8 mouse cellular contexts compared by ENCODE assay signal in the genomic region with DNA sequence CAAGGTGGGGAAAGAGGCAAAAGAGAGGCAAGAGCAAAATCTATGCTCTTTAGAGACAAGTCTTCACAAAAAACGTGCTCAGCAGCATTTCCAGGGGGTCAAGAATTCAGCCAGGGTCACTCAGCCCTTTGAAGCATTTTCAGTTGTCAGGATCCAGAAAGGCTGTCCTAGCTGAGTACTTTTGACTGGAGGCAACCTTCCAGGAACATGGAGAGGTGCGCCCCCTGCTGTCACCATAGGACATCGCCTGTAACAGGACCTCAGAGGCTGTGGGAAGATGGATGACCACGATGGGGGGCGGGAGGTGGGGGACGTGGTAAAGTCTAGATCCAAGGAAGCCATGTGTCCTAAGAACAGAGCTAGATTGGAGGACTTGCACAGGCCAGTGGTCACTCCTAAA. TPM values are rescaled to one million over a fixed set of nuclear protein-coding genes. Genes with fewer than 3 reads are reported as not detected.
A peak's percentile ranks its signal among the peaks of the same experiment; 100 is the strongest.
DNase-seq lines count a peak whose midpoint lies in the region; TF ChIP-seq lines count a peak whose summit lies in the region.

No protein-coding gene starts in this region.

- WGBS in limb, embryonic 10.5 days = 11% methylated on average over 6 of the region's 6 CpGs
- WGBS in cerebellum, adult 2 months = 13% methylated on average over 6 of the region's 6 CpGs

- TF ChIP-seq CTCF in cerebellum, adult 2 months (IDR thresholded peaks at IDR 0.05; ENCODE audit: borderline replicate concordance, insufficient read depth, low read depth, low read length) = no peak

- H3K27ac ChIP-seq in limb, embryonic 10.5 days = no peak overlapping the region
- H3K27ac ChIP-seq in cerebellum, adult 2 months (ENCODE audit: insufficient read depth, low read length) = no peak overlapping the region

- H3K36me3 ChIP-seq in limb, embryonic 10.5 days = no peaks in the 10 kb centered on the region

- H3K9me3 ChIP-seq in limb, embryonic 10.5 days (replicated peaks) = no peaks in the 10 kb centered on the region

- intact Hi-C loops in gastrocnemius, postnatal 14 days (cut with DNase I; ENCODE audit: low total_unique reads) = no loop called here

- no peak overlapping the region for H3K4me3 ChIP-seq in limb, embryonic 10.5 days
- no peak overlapping the region for H3K4me3 ChIP-seq in cerebellum, adult 2 months (replicated peaks; ENCODE audit: insufficient read depth, low read depth, low read length)

- no peaks in the 10 kb centered on the region for H3K4me1 ChIP-seq in limb, embryonic 10.5 days
- H3K4me1 ChIP-seq in cerebellum, adult 2 months (ENCODE audit: control insufficient read depth, insufficient read depth, low read length) = no peaks in the 10 kb centered on the region

- no peak for TF ChIP-seq POLR2A in cerebellum, adult 2 months (IDR thresholded peaks at IDR 0.05; ENCODE audit: borderline replicate concordance, insufficient read depth, low read length)

- no peaks in the 10 kb centered on the region for H3K27me3 ChIP-seq in limb, embryonic 10.5 days (ENCODE audit: low read depth, poor library complexity, severe bottlenecking)
- H3K27me3 ChIP-seq in cerebellum, adult 2 months (ENCODE audit: control insufficient read depth, insufficient read depth, low read length) = no peaks in the 10 kb centered on the region

- peak; percentile 15 for DNase-seq in gastrocnemius, postnatal 14 days
- DNase-seq in gastrocnemius, postnatal 25 days = no peak
- peak; percentile 45 for DNase-seq in urinary bladder, postnatal 14 days (ENCODE audit: low spot score)
- DNase-seq in urinary bladder, postnatal 10 days (ENCODE audit: low spot score) = no peak
- DNase-seq in embryo, embryonic 10.5 days (ENCODE audit: low spot score) = peak; percentile 65
- DNase-seq in limb, embryonic 10.5 days (ENCODE audit: low spot score) = peak; percentile 52
- peak; percentile 45 for DNase-seq in right cerebral cortex, postnatal 4 days
- no peak for DNase-seq in cerebellum, adult 2 months

RNA-seq across cellular contexts. Expression of a gene that starts 24.9 kb away (rescaled TPM):
- not detected for total RNA-seq in gastrocnemius, postnatal 14 days (2021)
- not detected for total RNA-seq in gastrocnemius, postnatal 25 days (2021)
- 0.25 and 0.28 TPM in 2 replicates for polyA plus RNA-seq in limb, embryonic 10.5 days (2016; fragmentation: Nextera tagmentation; extraction: Ambion mirVana)
- not detected in 2 replicates for polyA plus RNA-seq in cerebellum, adult 2 months (2012; rRNA removed)

RNA-seq across cellular contexts. Expression of a gene that starts 55.6 kb away (rescaled TPM):
- not detected for total RNA-seq in gastrocnemius, postnatal 14 days (2021)
- total RNA-seq in gastrocnemius, postnatal 25 days (2021) = not detected
- polyA plus RNA-seq in limb, embryonic 10.5 days (2016; fragmentation: Nextera tagmentation; extraction: Ambion mirVana) = not detected in 2 replicates
- polyA plus RNA-seq in cerebellum, adult 2 months (2012; rRNA removed) = 0.02 TPM in 1 of 2 replicates, not detected in the other

Comparison
In these comparisons a context has a peak if more than half of its experiments do, and no peak if none do; other contexts are left out.
1. DNase-seq: peak in gastrocnemius, postnatal 14 days (single experiment), urinary bladder, postnatal 14 days (single experiment), embryo, embryonic 10.5 days (single experiment), limb, embryonic 10.5 days (single experiment) and right cerebral cortex, postnatal 4 days (single experiment); none in gastrocnemius, postnatal 25 days (single experiment), urinary bladder, postnatal 10 days (single experiment) and cerebellum, adult 2 months (0 of 2).